Mouse (Mus musculus): Measurements from ENCODE around the gene Nccrp1. TPM values are rescaled to one million over a fixed set of nuclear protein-coding genes. Genes with fewer than 3 reads are reported as not detected.

Gene Nccrp1
- polyA plus RNA-seq, 1 experiment from 2014 or later, result not detected

DNA sequence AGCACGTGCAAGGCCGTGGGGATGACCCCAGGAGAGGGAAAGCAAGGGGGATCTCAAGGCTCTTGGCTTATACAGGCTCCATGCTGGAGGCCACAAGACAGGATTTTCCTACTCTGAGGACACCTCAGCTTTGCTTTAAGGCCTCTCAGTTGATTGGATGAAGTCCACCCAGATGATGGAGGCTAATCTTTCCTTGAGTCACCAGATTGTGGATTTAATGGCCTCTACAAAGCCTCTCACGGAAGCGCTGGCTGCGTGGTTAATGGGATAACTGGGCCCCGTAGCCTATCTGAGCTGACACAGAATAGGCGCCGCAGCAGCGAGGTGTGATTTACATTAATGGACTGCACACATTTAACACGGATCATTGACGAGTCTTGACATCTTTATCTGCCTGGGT is 51.6 kb downstream of the Nccrp1 start:
- no peaks in the 10 kb centered on the region for H3K36me3 ChIP-seq
- WGBS, result 53% methylated on average over 11 of the region's 11 CpGs
- H3K9me3 ChIP-seq, result no peaks in the 10 kb centered on the region
- no peak overlapping the region for H3K9ac ChIP-seq
- H3K27ac ChIP-seq, result no peak overlapping the region
- no peaks in the 10 kb centered on the region for H3K4me1 ChIP-seq
- H3K4me2 ChIP-seq, result no peak overlapping the region
- no peak for ATAC-seq (ENCODE audit: borderline replicate concordance, extremely low read depth, low FRiP score, low TSS enrichment)
- H3K4me3 ChIP-seq, result no peak overlapping the region
- H3K27me3 ChIP-seq, result no peaks in the 10 kb centered on the region

Small RNAs within 50 kb of the gene (microRNA-seq; reads per million reads assigned to microRNA genes)
- gene Mir7049, result not detected

Other genes with a start within 250 kb of the Nccrp1 start
- 0.75 and 0.94 TPM in 2 replicates for gene Dll3, start 245.0 kb downstream of the Nccrp1 start, polyA plus RNA-seq (2015; fragmentation: Nextera tagmentation; extraction: Ambion mirVana)
- gene Timm50, start 235.2 kb downstream of the Nccrp1 start, polyA plus RNA-seq (2015; fragmentation: Nextera tagmentation; extraction: Ambion mirVana), result 146 and 147 TPM in 2 replicates
- gene Supt5, start 208.5 kb downstream of the Nccrp1 start, polyA plus RNA-seq (2015; fragmentation: Nextera tagmentation; extraction: Ambion mirVana), result 83.2 and 88.4 TPM in 2 replicates
- 979 and 1,114 TPM in 2 replicates for gene Rps16, start 196.6 kb downstream of the Nccrp1 start, polyA plus RNA-seq (2015; fragmentation: Nextera tagmentation; extraction: Ambion mirVana)
- 59.4 and 67.9 TPM in 2 replicates for gene Plekhg2, start 174.7 kb downstream of the Nccrp1 start, polyA plus RNA-seq (2015; fragmentation: Nextera tagmentation; extraction: Ambion mirVana)
- gene Zfp36, start 167.0 kb downstream of the Nccrp1 start, polyA plus RNA-seq (2015; fragmentation: Nextera tagmentation; extraction: Ambion mirVana), result 16.4 and 17.9 TPM in 2 replicates
- gene Med29, start 154.5 kb downstream of the Nccrp1 start, polyA plus RNA-seq (2015; fragmentation: Nextera tagmentation; extraction: Ambion mirVana), result 51.2 and 53.8 TPM in 2 replicates
- gene Paf1, start 154.3 kb downstream of the Nccrp1 start, polyA plus RNA-seq (2015; fragmentation: Nextera tagmentation; extraction: Ambion mirVana), result 80.7 and 88.2 TPM in 2 replicates
- gene Gmfg, start 109.8 kb downstream of the Nccrp1 start, polyA plus RNA-seq (2015; fragmentation: Nextera tagmentation; extraction: Ambion mirVana), result 36.5 and 38.9 TPM in 2 replicates
- gene Lrfn1, start 95.3 kb downstream of the Nccrp1 start, polyA plus RNA-seq (2015; fragmentation: Nextera tagmentation; extraction: Ambion mirVana), result 3.1 and 3.8 TPM in 2 replicates
- not detected in 2 replicates for gene Ifnl2, start 36.8 kb downstream of the Nccrp1 start, polyA plus RNA-seq (2015; fragmentation: Nextera tagmentation; extraction: Ambion mirVana)
- gene Ifnl3, start 24.4 kb downstream of the Nccrp1 start, polyA plus RNA-seq (2015; fragmentation: Nextera tagmentation; extraction: Ambion mirVana), result not detected in 2 replicates
- gene Sycn, start 6.4 kb downstream of the Nccrp1 start, polyA plus RNA-seq (2015; fragmentation: Nextera tagmentation; extraction: Ambion mirVana), result 0.53 TPM in 1 of 2 replicates, not detected in the other
- 21.3 and 21.6 TPM in 2 replicates for gene Samd4b, start 50.9 kb upstream of the Nccrp1 start, polyA plus RNA-seq (2015; fragmentation: Nextera tagmentation; extraction: Ambion mirVana)
- 55.4 and 60.8 TPM in 2 replicates for gene Pak4, start 50.9 kb upstream of the Nccrp1 start, polyA plus RNA-seq (2015; fragmentation: Nextera tagmentation; extraction: Ambion mirVana)
- gene Acp7, start 84.1 kb upstream of the Nccrp1 start, polyA plus RNA-seq (2015; fragmentation: Nextera tagmentation; extraction: Ambion mirVana), result not detected in 2 replicates
- 6.3 and 6.5 TPM in 2 replicates for gene Fbxo27, start 145.6 kb upstream of the Nccrp1 start, polyA plus RNA-seq (2015; fragmentation: Nextera tagmentation; extraction: Ambion mirVana)
- gene Fbxo17, start 169.6 kb upstream of the Nccrp1 start, polyA plus RNA-seq (2015; fragmentation: Nextera tagmentation; extraction: Ambion mirVana), result 15.6 and 16.3 TPM in 2 replicates
- gene Mrps12, start 194.6 kb upstream of the Nccrp1 start, polyA plus RNA-seq (2015; fragmentation: Nextera tagmentation; extraction: Ambion mirVana), result 116 and 124 TPM in 2 replicates
- 27.2 and 27.7 TPM in 2 replicates for gene Sars2, start 194.7 kb upstream of the Nccrp1 start, polyA plus RNA-seq (2015; fragmentation: Nextera tagmentation; extraction: Ambion mirVana)
- gene Ccer2, start 208.9 kb upstream of the Nccrp1 start, polyA plus RNA-seq (2015; fragmentation: Nextera tagmentation; extraction: Ambion mirVana), result not detected in 2 replicates
- gene Sirt2, start 219.5 kb upstream of the Nccrp1 start, polyA plus RNA-seq (2015; fragmentation: Nextera tagmentation; extraction: Ambion mirVana), result 59.5 and 65.2 TPM in 2 replicates
- 36.9 and 38.7 TPM in 2 replicates for gene Nfkbib, start 220.3 kb upstream of the Nccrp1 start, polyA plus RNA-seq (2015; fragmentation: Nextera tagmentation; extraction: Ambion mirVana)
- gene Rinl, start 241.7 kb upstream of the Nccrp1 start, polyA plus RNA-seq (2015; fragmentation: Nextera tagmentation; extraction: Ambion mirVana), result 7.1 and 8.8 TPM in 2 replicates

Data from lung, embryonic 15.5 days (tissue).